16 mouse cellular contexts compared by ENCODE assay signal in genomic region chr3:28695608-28696007, GRCm38 (mm10). TPM values are rescaled to one million over a fixed set of nuclear protein-coding genes. Genes with fewer than 3 reads are reported as not detected.
DNase-seq lines count a peak whose midpoint lies in the region; ATAC-seq lines count a peak whose summit lies in the region.
"Had no signal": no experiment of that assay in that cellular context is flagged by ENCODE, and none has a peak within 500 bp of the region (broad histone marks: within the 10 kb centered on the region; RNA-seq: fewer than 3 reads in every experiment).

No protein-coding gene starts in this region.

- H3K4me1 ChIP-seq in liver, embryonic 13.5 days (replicated peaks), result 0 out of 2 replicates have a peak, but pooled peaks cover 8% of the 10 kb centered on the region
- H3K4me1 ChIP-seq: hindbrain, embryonic 15.5 days had no signal

- 64% methylated on average over 13 of the region's 13 CpGs for WGBS in liver, embryonic 13.5 days (ENCODE audit: insufficient replicate concordance)

- no peaks in the 10 kb centered on the region for H3K9me3 ChIP-seq in liver, embryonic 13.5 days (replicated peaks)
- H3K9me3 ChIP-seq: G1E; hindbrain, embryonic 15.5 days had no signal

- H3K4me2 ChIP-seq in liver, embryonic 13.5 days, result peak overlapping the region; percentile 35
- H3K4me2 ChIP-seq: hindbrain, embryonic 15.5 days had no signal

- no peak overlapping the region for H3K4me3 ChIP-seq in liver, embryonic 13.5 days (replicated peaks)
- H3K4me3 ChIP-seq: hindbrain, embryonic 15.5 days had no signal

- no peaks in the 10 kb centered on the region for H3K36me3 ChIP-seq in liver, embryonic 13.5 days
- H3K36me3 ChIP-seq: G1E; hindbrain, embryonic 15.5 days had no signal

- 0 out of 2 replicates have a peak, but pooled peaks have one; percentile 23 for ATAC-seq in liver, embryonic 13.5 days (ENCODE audit: low read depth)
- ATAC-seq: activated CD4-positive, CD25-positive, alpha-beta regulatory T cell, adult 4 months; forebrain, embryonic 16.5 days had no signal

- no peaks in the 10 kb centered on the region for H3K27me3 ChIP-seq in liver, embryonic 13.5 days
- H3K27me3 ChIP-seq: hindbrain, embryonic 15.5 days had no signal

- peak; percentile 83 for DNase-seq in heart, adult 11 months
- DNase-seq in heart, adult 8-10 months (ENCODE audit: low spot score), result no peak
- peak; percentile 7 for DNase-seq in ES-CJ7 (ENCODE audit: low read depth, low spot score)
- peak; percentile 84 for DNase-seq in kidney, adult 9 months
- DNase-seq in liver, embryonic 13.5 days, result no peak
- DNase-seq in embryo, embryonic 9.5 days (ENCODE audit: extremely low spot score), result no peak
- no peak for DNase-seq in right cerebral cortex, postnatal 36 days (ENCODE audit: low spot score in 2 of 2)
- no peak for DNase-seq in spleen, adult 12 weeks (ENCODE audit: low spot score)
- DNase-seq: cerebellum, adult 18-20 months; gastrocnemius, postnatal 14 days; spleen, adult 18-20 months had no signal

- H3K27ac ChIP-seq in liver, embryonic 13.5 days, result no peak overlapping the region
- H3K27ac ChIP-seq: hindbrain, embryonic 15.5 days had no signal

- no peak overlapping the region for H3K9ac ChIP-seq in liver, embryonic 13.5 days
- H3K9ac ChIP-seq: hindbrain, embryonic 15.5 days had no signal

RNA-seq across cellular contexts. Expression of gene Slc2a2, which starts 2.1 kb away (rescaled TPM):
- under 1 TPM in 3 of 4 experiments, not detected in 1; 0.06 to 0.26 (median 0.16) TPM for total RNA-seq in heart, adult 8-10 months (2022)
- 19.1 and 25.4 TPM in 2 replicates for polyA plus RNA-seq in liver, embryonic 13.5 days (2015; fragmentation: Nextera tagmentation; extraction: Ambion mirVana)
- total RNA-seq: gastrocnemius, postnatal 14 days; megakaryocyte, adult 5-6 weeks had no signal
- polyA plus RNA-seq: forebrain, embryonic 16.5 days had no signal

Comparison
In these comparisons a context has a peak if more than half of its experiments do, and no peak if none do; other contexts are left out.
1. DNase-seq: peak in heart, adult 11 months (single experiment), ES-CJ7 (single experiment) and kidney, adult 9 months (single experiment); none in heart, adult 8-10 months (single experiment), liver, embryonic 13.5 days (single experiment), embryo, embryonic 9.5 days (single experiment), right cerebral cortex, postnatal 36 days (0 of 2) and spleen, adult 12 weeks (single experiment).